Mouse (Mus musculus) large intestine, adult 2 months (tissue): ENCODE data around the gene Tmem189. TPM values are rescaled to one million over a fixed set of nuclear protein-coding genes. Genes with fewer than 3 reads are reported as not detected.
"Not testable (repeated sequence)": the region's sequence is repeated elsewhere in the genome, so short reads cannot be mapped to it uniquely, and the experiment has no call there.

Experiments
- DNase-seq: peaks from one replicate; pipeline ENCODE4 v3.0.0-alpha.2; 2012; ENCODE audit warnings: low read depth, low spot score
- WGBS: fragments of 180-500 bp; shearing (Covaris S2); methylation state at CpG from one replicate; pipeline ENCODE4 v1.1.7; 2018; 5-methylcytosine and 5-hydroxymethylcytosine counted together
- polyA plus RNA-seq: library from polyadenylated mRNA; depleted of rRNA; stranded (reverse); fragments of >200 nt; gene quantifications from 2 replicates; pipeline ENCODE4 v1.2.3, GENCODE M21; 2012

Tmem189 gene
- polyA plus RNA-seq, 1 experiment, result 19.3 TPM

GRCm38 (mm10) chr2:167631591-167632448 lies 57.8 kb downstream of the Tmem189 start, which contains the start of gene Ube2v1:
Gene Ube2v1 (minus strand): TSS chr2:167632095.
- DNase-seq, result peak; percentile 85
- WGBS, result 2% methylated on average over 82 of the region's 87 CpGs

GRCm38 (mm10) chr2:167631181-167631590 lies 58.4 kb downstream of the Tmem189 start:
- 1% methylated on average over 31 of the region's 31 CpGs for whole genome bisulfite sequencing
- DNase-seq, result no peak

- no peak for DNase-seq
- WGBS, result 47% methylated on average over 5 of the region's 5 CpGs
These were observed 59.2 kb downstream of the Tmem189 start for GRCm38 (mm10) chr2:167630421-167630820.

GRCm38 (mm10) chr2:167629665-167630209 lies 59.9 kb downstream of the Tmem189 start:
- WGBS, result 74% methylated on average over 11 of the region's 11 CpGs
- DNase-seq, result no peak

GRCm38 (mm10) chr2:167628872-167629271 lies 60.8 kb downstream of the Tmem189 start:
- WGBS, result 7% methylated on average over 4 of the region's 4 CpGs
- DNase-seq, result peak; percentile 90

GRCm38 (mm10) chr2:167627019-167627418 lies 62.6 kb downstream of the Tmem189 start:
- 85% methylated on average over 7 of the region's 7 CpGs for WGBS

GRCm38 (mm10) chr2:167625670-167626069 lies 64.0 kb downstream of the Tmem189 start:
- 47% methylated on average over 2 of the region's 2 CpGs for WGBS
- no peak for DNase-seq

More at GRCm38 (mm10) chr2:167627019-167627418, 62.6 kb downstream of the Tmem189 start:
- no peak for DNase-seq

- no peak for DNase-seq
- 80% methylated on average over 6 of the region's 6 CpGs for WGBS
These were observed 65.1 kb downstream of the Tmem189 start for GRCm38 (mm10) chr2:167624368-167625075.

GRCm38 (mm10) chr2:167622965-167623364 lies 66.7 kb downstream of the Tmem189 start:
- WGBS, result 36% methylated on average over 5 of the region's 5 CpGs
- DNase-seq, result no peak

GRCm38 (mm10) chr2:167622352-167622751 lies 67.3 kb downstream of the Tmem189 start:
- no peak for DNase-seq
- 74% methylated on average over 13 of the region's 13 CpGs for WGBS

GRCm38 (mm10) chr2:167621255-167622087 lies 68.2 kb downstream of the Tmem189 start:
- 57% methylated on average over 9 of the region's 9 CpGs for WGBS
- no peak for DNase-seq

- DNase-seq, result no peak
- 63% methylated on average over 4 of the region's 4 CpGs for WGBS
These were observed 72.2 kb downstream of the Tmem189 start for GRCm38 (mm10) chr2:167617472-167617871.

GRCm38 (mm10) chr2:167617034-167617433 lies 72.6 kb downstream of the Tmem189 start:
- no peak for DNase-seq
- 77% methylated on average over 3 of the region's 3 CpGs for WGBS

GRCm38 (mm10) chr2:167613335-167613734 lies 76.3 kb downstream of the Tmem189 start:
- not testable (repeated sequence) for DNase-seq
- WGBS, result 95% methylated on average over 7 of the region's 7 CpGs

- 90% methylated on average over 14 of the region's 14 CpGs for WGBS
- no peak for DNase-seq
These were observed 77.5 kb downstream of the Tmem189 start for GRCm38 (mm10) chr2:167612122-167612521.

- DNase-seq, result no peak
- WGBS, result 88% methylated on average over 10 of the region's 10 CpGs
These were observed 78.3 kb downstream of the Tmem189 start for GRCm38 (mm10) chr2:167611287-167611686.

GRCm38 (mm10) chr2:167606745-167607123 lies 82.9 kb downstream of the Tmem189 start:
- no peak for DNase-seq
- 79% methylated on average over 4 of the region's 4 CpGs for WGBS

GRCm38 (mm10) chr2:167605817-167606744 lies 83.5 kb downstream of the Tmem189 start:
- no peak for DNase-seq
- WGBS, result 70% methylated on average over 17 of the region's 17 CpGs
